Mouse (Mus musculus): ENCODE results near the gene Tfb2m. TPM values are rescaled to one million over a fixed set of nuclear protein-coding genes. Genes with fewer than 3 reads are reported as not detected.

Gene Tfb2m
- total and polyA plus RNA-seq, 3 experiments, result 13.1 to 53.1 (median 48.3) TPM

DNA sequence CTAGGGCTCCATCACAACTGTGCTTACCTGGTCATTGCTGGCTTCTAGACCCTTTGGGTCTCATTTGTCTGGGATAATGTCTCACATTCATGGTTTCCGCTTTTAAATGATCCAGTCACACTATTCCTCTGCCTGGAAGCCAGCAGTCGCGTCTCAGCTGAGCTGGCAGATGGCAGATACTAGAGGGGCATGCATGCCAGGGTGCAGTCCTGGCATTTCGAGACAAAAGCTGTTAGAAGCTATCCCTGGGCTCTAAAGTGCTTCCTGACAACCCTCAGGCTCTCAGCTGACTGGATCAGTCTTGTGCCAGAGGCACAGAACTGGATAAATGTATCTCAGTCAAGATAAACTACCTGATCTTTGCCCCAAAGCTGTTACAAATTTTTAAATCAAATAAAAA lies 42.2 kb upstream of the Tfb2m start:
- Histone ChIP-seq H3K4me3 (replicated peaks in 1 of 3; ENCODE audit: low read depth in 2 of 3, low read length in 2 of 3, poor library complexity in 1 of 3) (no peak overlapping the region), H3K79me2 (replicated peaks; ENCODE audit: control insufficient read depth, extremely low read depth, insufficient read depth, poor library complexity, severe bottlenecking) (no peaks in the 10 kb centered on the region; the same call in 1 of the 2 replicates), H3K9me3 (replicated peaks; ENCODE audit: low read length) (no peaks in the 10 kb centered on the region), H3K9ac (ENCODE audit: insufficient read depth, low read depth) (no peak overlapping the region), H3K27ac (ENCODE audit: insufficient read depth, low read depth) (no peak overlapping the region), H3K27me3 (replicated peaks) (no peaks in the 10 kb centered on the region), H3K36me3 (replicated peaks in 1 of 2; ENCODE audit: control insufficient read depth in 1 of 2, insufficient read depth in 1 of 2, low read length in 1 of 2) (peaks cover 4 to 16% of the 10 kb centered on the region in 2 experiments), H3K4me1 (ENCODE audit: control insufficient read depth in 1 of 2, insufficient read depth in 2 of 2) (peaks cover 4 to 68% of the 10 kb centered on the region in 2 experiments; a peak in 2 of 4 replicates), H3K4me2 (ENCODE audit: insufficient read depth, low read depth, poor library complexity, severe bottlenecking) (no peak overlapping the region)
- no peak for TF ChIP-seq MAFK (IDR thresholded peaks at IDR 0.05; ENCODE audit: insufficient replicate concordance, low read length)
- no peak for TF ChIP-seq CTCF (conservative IDR thresholded peaks at IDR 0.05 in 1 of 2, IDR thresholded peaks at IDR 0.05 in 1 of 2; ENCODE audit: low read depth in 2 of 2, low read length in 2 of 2)
- no peak for TF ChIP-seq RCOR1 (conservative IDR thresholded peaks at IDR 0.05; ENCODE audit: low read depth, low read length)
- no peak for DNase-seq (ENCODE audit: extremely low read depth)
- dilution Hi-C loops (cut with MboI; ENCODE audit: extremely low pct_ligation_motif_present, extremely low pct_unique_long_range_greater_than_20kb, low sequenced_read_pairs) (no loop called here), in situ Hi-C loops (cut with MboI; ENCODE audit: low pct_ligation_motif_present, low pct_unique_long_range_greater_than_20kb, low sequenced_read_pairs) (no loop called here)

DNA sequence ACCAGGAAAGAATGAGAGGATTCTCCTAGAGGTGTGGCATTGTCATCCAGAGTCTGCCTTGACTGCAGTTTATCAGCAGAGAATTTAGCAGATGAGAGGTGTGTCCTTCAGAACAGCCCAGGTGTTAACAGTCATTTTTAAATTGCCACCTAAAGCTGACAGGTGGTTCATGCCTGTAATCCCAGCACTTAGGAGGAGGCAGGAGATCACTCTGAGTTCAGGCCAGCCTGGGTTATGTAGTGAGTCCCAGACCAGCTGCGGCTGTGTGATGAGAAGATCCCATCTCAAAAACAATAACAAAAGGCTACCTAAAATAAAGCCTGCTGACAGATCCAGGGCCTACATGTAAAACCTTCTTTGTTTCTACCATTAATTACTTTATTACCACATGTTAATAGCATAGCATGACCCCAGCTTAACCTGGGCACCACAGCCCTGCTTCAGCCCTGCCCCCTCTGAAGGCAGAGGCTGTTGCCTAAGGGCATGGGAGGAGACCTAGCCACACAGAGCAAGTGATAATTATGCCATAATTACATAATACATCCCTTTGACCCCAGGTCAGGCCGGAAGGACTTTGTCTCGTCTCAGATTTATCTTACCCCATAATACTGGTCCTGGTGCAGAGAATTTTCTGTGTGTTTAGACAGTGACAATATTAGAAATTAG lies 40.5 kb upstream of the Tfb2m start:
- H3K79me2 ChIP-seq (replicated peaks; ENCODE audit: control insufficient read depth, extremely low read depth, insufficient read depth, poor library complexity, severe bottlenecking), result no peaks in the 10 kb centered on the region
- peaks cover 1 to 56% of the 10 kb centered on the region in 2 experiments; a peak in 2 of 4 replicates for H3K4me1 ChIP-seq (ENCODE audit: control insufficient read depth in 1 of 2, insufficient read depth in 2 of 2)
- dilution Hi-C loops (cut with MboI; ENCODE audit: extremely low pct_ligation_motif_present, extremely low pct_unique_long_range_greater_than_20kb, low sequenced_read_pairs), result no loop called here
- H3K9me3 ChIP-seq (replicated peaks; ENCODE audit: low read length), result no peaks in the 10 kb centered on the region
- H3K4me2 ChIP-seq (ENCODE audit: insufficient read depth, low read depth, poor library complexity, severe bottlenecking), result no peak overlapping the region
- TF ChIP-seq BHLHE40 (IDR thresholded peaks at IDR 0.05; ENCODE audit: low read depth, low read length) (no peak), UBTF (IDR thresholded peaks at IDR 0.05; ENCODE audit: low read depth, low read length) (no peak), MAFK (IDR thresholded peaks at IDR 0.05; ENCODE audit: insufficient replicate concordance, low read length) (no peak), ZNF384 (IDR thresholded peaks at IDR 0.05; ENCODE audit: low read depth, low read length) (no peak), CHD2 (IDR thresholded peaks at IDR 0.05; ENCODE audit: low read length) (no peak), CTCF (conservative IDR thresholded peaks at IDR 0.05 in 1 of 2, IDR thresholded peaks at IDR 0.05 in 1 of 2; ENCODE audit: low read depth in 2 of 2, low read length in 2 of 2) (no peak), KAT2A (IDR thresholded peaks at IDR 0.05; ENCODE audit: insufficient replicate concordance, low read length) (no peak), NELFE (IDR thresholded peaks at IDR 0.05; ENCODE audit: low read depth, low read length) (no peak), USF1 (IDR thresholded peaks at IDR 0.05; ENCODE audit: low read depth, low read length) (no peak), SMC3 (IDR thresholded peaks at IDR 0.05; ENCODE audit: low read depth, low read length) (no peak), ZKSCAN1 (IDR thresholded peaks at IDR 0.05; ENCODE audit: borderline replicate concordance, low read depth, low read length) (no peak), TBP (conservative IDR thresholded peaks at IDR 0.05; ENCODE audit: low read depth, low read length) (no peak), MYC (IDR thresholded peaks at IDR 0.05; ENCODE audit: low read depth, low read length) (no peak), USF2 (conservative IDR thresholded peaks at IDR 0.05; ENCODE audit: low read depth, low read length) (no peak), ZC3H11A (IDR thresholded peaks at IDR 0.05; ENCODE audit: low read depth, low read length) (no peak), PAX5 (IDR thresholded peaks at IDR 0.05; ENCODE audit: low read length) (no peak)
- in situ Hi-C loops (cut with MboI; ENCODE audit: low pct_ligation_motif_present, low pct_unique_long_range_greater_than_20kb, low sequenced_read_pairs), result no loop called here
- DNase-seq (ENCODE audit: extremely low read depth), result no peak
- H3K27me3 ChIP-seq (replicated peaks), result no peaks in the 10 kb centered on the region
- H3K36me3 ChIP-seq (replicated peaks in 1 of 2; ENCODE audit: control insufficient read depth in 1 of 2, insufficient read depth in 1 of 2, low read length in 1 of 2), result peaks cover 0 to 11% of the 10 kb centered on the region in 2 experiments
- no peak overlapping the region for H3K4me3 ChIP-seq (replicated peaks in 1 of 3; ENCODE audit: low read depth in 2 of 3, low read length in 2 of 3, poor library complexity in 1 of 3)
- no peak overlapping the region for H3K9ac ChIP-seq (ENCODE audit: insufficient read depth, low read depth)
- no peak overlapping the region for H3K27ac ChIP-seq (ENCODE audit: insufficient read depth, low read depth)

Measured in CH12.LX (cell line).